Mouse (Mus musculus) kidney, embryonic 15.5 days (tissue): ENCODE data around the gene Rps8. TPM values are rescaled to one million over a fixed set of nuclear protein-coding genes. Genes with fewer than 3 reads are reported as not detected.

Experiments
- ATAC-seq: fragments of 200-750 bp; cut with Nextera tagmentation; replicated peaks from 2 replicates; pipeline ENCODE4 v1.8.0; 2017; ENCODE audit warnings: moderate TSS enrichment; ENCODE audit not compliant: low FRiP score
- H3K27ac ChIP-seq: fragments of 300-500 bp; sonication (generic); 2 replicates; pipeline ENCODE4 v1.5.1; 2015; ENCODE audit warnings: mild to moderate bottlenecking, inconsistent platforms
- H3K27me3 ChIP-seq: fragments of 300-500 bp; sonication (generic); 2 replicates; pipeline ENCODE4 v1.6.1; 2015; ENCODE audit warnings: inconsistent platforms
- H3K36me3 ChIP-seq: fragments of 300-500 bp; sonication (generic); 2 replicates; pipeline ENCODE4 v1.6.1; 2015; ENCODE audit warnings: inconsistent platforms
- H3K4me1 ChIP-seq: fragments of 300-500 bp; sonication (generic); 2 replicates; pipeline ENCODE4 v1.6.1; 2015; ENCODE audit warnings: inconsistent platforms
- H3K4me2 ChIP-seq: fragments of 300-500 bp; sonication (generic); 2 replicates; pipeline ENCODE4 v1.6.1; 2015; ENCODE audit warnings: moderate library complexity, mild to moderate bottlenecking, inconsistent platforms
- H3K4me3 ChIP-seq: fragments of 300-500 bp; sonication (generic); replicated peaks from 2 replicates; pipeline ENCODE4 v1.5.1; 2015; ENCODE audit warnings: mild to moderate bottlenecking, inconsistent platforms
- H3K9ac ChIP-seq: fragments of 300-500 bp; sonication (generic); 2 replicates; pipeline ENCODE4 v1.6.1; 2015; ENCODE audit warnings: mild to moderate bottlenecking, inconsistent platforms
- H3K9me3 ChIP-seq: fragments of 300-500 bp; sonication (generic); replicated peaks from 2 replicates; pipeline ENCODE4 v1.6.1; 2016; ENCODE audit warnings: inconsistent platforms
- WGBS: fragments of 180-500 bp; shearing (Covaris S2); methylation state at CpG from one replicate; pipeline ENCODE4 v1.1.7; 2015; ENCODE audit warnings: mixed read lengths; 5-methylcytosine and 5-hydroxymethylcytosine counted together
- microRNA-seq: library from miRNA; unstranded; fragments of <30 nt; microRNA quantifications from one replicate; pipeline ENCODE4, GENCODE M21; 2016
- polyA plus RNA-seq: library from polyadenylated mRNA; unstranded; fragments of >200 nt; fragmentation: Nextera tagmentation; extraction: Ambion mirVana; gene quantifications from 2 replicates; pipeline ENCODE4 v1.2.1, GENCODE M21; 2015

Rps8 gene
- polyA plus RNA-seq, 1 experiment from 2014 or later, result 1,027 TPM

DNA sequence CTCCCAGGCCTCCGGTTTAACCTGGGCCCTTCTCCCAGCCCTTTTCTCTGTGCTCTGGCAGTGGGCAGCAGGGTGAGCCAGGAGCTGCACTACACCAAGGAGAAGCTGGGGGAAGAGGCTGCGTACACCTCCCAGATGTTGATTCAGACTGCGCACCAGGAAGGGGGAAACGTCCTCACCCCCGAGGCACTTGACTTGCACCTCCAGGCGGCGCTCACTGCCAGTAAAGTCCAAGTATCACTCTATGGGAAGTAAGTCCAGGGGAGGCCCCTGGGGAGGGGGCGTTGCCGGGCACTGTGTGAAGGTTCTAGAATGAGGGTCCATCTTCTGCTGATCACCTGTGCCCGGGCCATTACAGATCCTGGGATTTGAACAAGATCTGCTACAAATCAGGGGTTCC is 51.4 kb downstream of the Rps8 start:
- no peak for ATAC-seq
- Histone ChIP-seq H3K27ac (no peak overlapping the region), H3K9ac (no peak overlapping the region), H3K4me3 (no peak overlapping the region), H3K9me3 (no peaks in the 10 kb centered on the region), H3K4me2 (no peak overlapping the region), H3K27me3 (no peaks in the 10 kb centered on the region), H3K36me3 (peaks cover 34% of the 10 kb centered on the region), H3K4me1 (peaks cover 21% of the 10 kb centered on the region)
- 74% methylated on average over 10 of the region's 10 CpGs for WGBS

Small RNA genes lying within 50 kb of the gene (microRNA-seq; reads per million reads assigned to microRNA genes)
- gene Gm22398, result not detected

Other genes starting within 250 kb of the Rps8 start
- 102 and 111 TPM in 2 replicates for gene Urod, start 161.8 kb downstream of the Rps8 start, polyA plus RNA-seq
- 9.0 and 10.2 TPM in 2 replicates for gene Hectd3, start 160.9 kb downstream of the Rps8 start, polyA plus RNA-seq
- gene Eif2b3, start 136.8 kb downstream of the Rps8 start, polyA plus RNA-seq, result 44.6 and 49.6 TPM in 2 replicates
- 7.6 and 10.2 TPM in 2 replicates for gene Ptch2, start 60.2 kb downstream of the Rps8 start, polyA plus RNA-seq
- 5.2 and 6.6 TPM in 2 replicates for gene Btbd19, start 30.5 kb downstream of the Rps8 start, polyA plus RNA-seq
- not detected in 2 replicates for gene Tctex1d4, start 29.4 kb downstream of the Rps8 start, polyA plus RNA-seq
- gene Plk3, start 22.3 kb downstream of the Rps8 start, polyA plus RNA-seq, result 2.9 and 3.5 TPM in 2 replicates
- gene Kif2c, start 26.4 kb upstream of the Rps8 start, polyA plus RNA-seq, result 75.6 and 76.0 TPM in 2 replicates
- 14.9 and 16.5 TPM in 2 replicates for gene Tmem53, start 95.7 kb upstream of the Rps8 start, polyA plus RNA-seq
- 0.12 and 0.38 TPM in 2 replicates for gene Armh1, start 95.9 kb upstream of the Rps8 start, polyA plus RNA-seq